Mouse (Mus musculus): ENCODE data around the gene Cpn1. TPM values are rescaled to one million over a fixed set of nuclear protein-coding genes. Genes with fewer than 3 reads are reported as not detected.
A peak's percentile ranks its signal among the peaks of the same experiment; 100 is the strongest.

Cpn1 gene
- polyA plus RNA-seq (2015; fragmentation: Nextera tagmentation; extraction: Ambion mirVana) = 45.3 and 47.4 TPM in 2 replicates

GRCm38 (mm10) chr19:43986069-43986794 is at the start of gene Cpn1:
Gene Cpn1, minus strand, starts transcription at chr19:43986556.
- H3K27ac ChIP-seq (replicated peaks) = no peak within 1 kb of the TSS
- peak; percentile 45 for TF ChIP-seq CTCF (IDR thresholded peaks at IDR 0.05; ENCODE audit: low read depth)
- no peak for TF ChIP-seq EP300 (optimal IDR thresholded peaks at IDR 0.05)
- no peaks in the 10 kb centered on the region for H3K36me3 ChIP-seq (ENCODE audit: control insufficient read depth, insufficient read depth, low read length)
- H3K4me1 ChIP-seq (replicated peaks; ENCODE audit: control insufficient read depth, insufficient read depth) = no peaks in the 10 kb centered on the region
- no peaks in the 10 kb centered on the region for H3K9me3 ChIP-seq (ENCODE audit: control insufficient read depth, low read length)
- H3K4me2 ChIP-seq (replicated peaks; ENCODE audit: low read depth) = peak within 1 kb of the TSS; percentile 12
- H3K9ac ChIP-seq (ENCODE audit: low read length) = no peak within 1 kb of the TSS
- ATAC-seq (ENCODE audit: low FRiP score, low TSS enrichment) (peak; percentile 91), DNase-seq (ENCODE audit: low spot score) (peak; percentile 82)
- peak within 1 kb of the TSS; percentile 2; the same call in 1 of the 2 replicates for H3K4me3 ChIP-seq (ENCODE audit: low read depth, low read length)
- no peaks in the 10 kb centered on the region for H3K27me3 ChIP-seq (ENCODE audit: control insufficient read depth, insufficient read depth, low read length)
- WGBS = 15% methylated on average over 30 of the region's 30 CpGs

DNA sequence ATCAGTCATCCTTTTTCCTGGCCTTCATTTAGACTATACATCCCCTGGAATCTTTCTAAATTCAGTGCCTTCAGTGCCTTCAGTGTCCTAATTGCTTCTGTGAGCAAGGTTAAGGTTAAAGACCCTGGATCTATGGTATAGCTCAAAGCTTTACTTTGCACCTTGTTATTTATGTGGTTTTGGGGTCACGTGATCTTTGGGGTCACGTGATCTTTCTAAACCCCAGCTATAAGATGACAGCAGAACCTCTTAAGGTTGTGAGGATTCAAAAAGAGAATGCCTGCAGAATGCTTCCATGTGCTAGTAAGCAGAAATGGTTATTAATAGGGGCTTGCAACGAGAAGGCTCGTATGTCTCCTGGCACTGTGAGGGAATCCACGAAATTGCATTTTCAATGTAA is 47.0 kb upstream of the Cpn1 start:
- WGBS = 83% methylated on average over 5 of the region's 5 CpGs
- DNase-seq (ENCODE audit: low spot score) = no peak
- no peak overlapping the region for H3K4me3 ChIP-seq (ENCODE audit: low read depth, low read length)
- H3K4me1 ChIP-seq (replicated peaks; ENCODE audit: control insufficient read depth, insufficient read depth) = no peaks in the 10 kb centered on the region
- H3K4me2 ChIP-seq (replicated peaks; ENCODE audit: low read depth) = no peak overlapping the region
- no peak overlapping the region for H3K9ac ChIP-seq (ENCODE audit: low read length)
- no peaks in the 10 kb centered on the region for H3K27me3 ChIP-seq (ENCODE audit: control insufficient read depth, insufficient read depth, low read length)
- no peaks in the 10 kb centered on the region; the same call in 1 of the 2 replicates for H3K36me3 ChIP-seq (ENCODE audit: control insufficient read depth, insufficient read depth, low read length)
- H3K27ac ChIP-seq (replicated peaks) = no peak overlapping the region
- no peaks in the 10 kb centered on the region for H3K9me3 ChIP-seq (ENCODE audit: control insufficient read depth, low read length)
- TF ChIP-seq CTCF (IDR thresholded peaks at IDR 0.05; ENCODE audit: low read depth) (no peak), EP300 (optimal IDR thresholded peaks at IDR 0.05) (no peak)
- ATAC-seq (ENCODE audit: low FRiP score, low TSS enrichment) = no peak

DNA sequence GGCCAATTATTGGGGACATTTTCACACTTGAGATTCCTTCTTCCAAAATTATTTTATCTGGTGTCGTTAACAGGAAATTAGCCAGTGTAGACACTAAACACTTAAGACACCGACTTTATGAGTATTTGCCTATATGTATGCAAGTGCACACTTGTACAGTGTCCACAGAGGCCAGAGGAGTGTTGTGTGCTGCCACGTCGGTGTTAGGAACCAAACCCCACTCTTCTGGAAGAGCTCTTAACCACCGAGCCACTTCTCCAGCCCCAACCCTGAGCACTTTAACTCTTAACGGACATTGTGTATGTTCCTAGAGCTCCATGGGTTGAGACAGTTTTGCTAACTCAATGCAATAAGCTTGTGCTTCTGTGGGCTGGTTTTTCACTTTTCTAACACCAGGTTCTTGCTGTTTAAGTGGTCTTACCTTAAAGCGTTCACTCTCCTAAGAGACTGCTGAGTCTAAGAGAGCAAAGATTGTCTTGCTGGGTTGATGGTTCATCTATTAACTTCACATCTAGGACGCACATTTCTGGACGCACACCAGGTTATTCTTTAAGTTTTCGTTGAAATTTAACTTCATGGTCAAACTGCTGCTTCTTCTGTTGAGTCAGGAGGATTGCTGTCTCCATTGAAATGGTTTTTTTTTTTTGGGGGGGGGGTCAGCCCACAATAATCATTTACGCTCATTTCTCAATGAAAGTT is 45.8 kb upstream of the Cpn1 start:
- Histone ChIP-seq H3K4me2 (replicated peaks; ENCODE audit: low read depth) (no peak overlapping the region), H3K9me3 (ENCODE audit: control insufficient read depth, low read length) (no peaks in the 10 kb centered on the region), H3K9ac (ENCODE audit: low read length) (no peak overlapping the region), H3K27ac (replicated peaks) (no peak overlapping the region), H3K4me3 (ENCODE audit: low read depth, low read length) (no peak overlapping the region), H3K4me1 (replicated peaks; ENCODE audit: control insufficient read depth, insufficient read depth) (no peaks in the 10 kb centered on the region), H3K36me3 (ENCODE audit: control insufficient read depth, insufficient read depth, low read length) (no peaks in the 10 kb centered on the region; the same call in 1 of the 2 replicates), H3K27me3 (ENCODE audit: control insufficient read depth, insufficient read depth, low read length) (no peaks in the 10 kb centered on the region)
- WGBS = 89% methylated on average over 11 of the region's 11 CpGs
- no peak for DNase-seq (ENCODE audit: low spot score)
- no peak for ATAC-seq (ENCODE audit: low FRiP score, low TSS enrichment)
- TF ChIP-seq EP300 (optimal IDR thresholded peaks at IDR 0.05) (no peak), CTCF (IDR thresholded peaks at IDR 0.05; ENCODE audit: low read depth) (no peak)

DNA sequence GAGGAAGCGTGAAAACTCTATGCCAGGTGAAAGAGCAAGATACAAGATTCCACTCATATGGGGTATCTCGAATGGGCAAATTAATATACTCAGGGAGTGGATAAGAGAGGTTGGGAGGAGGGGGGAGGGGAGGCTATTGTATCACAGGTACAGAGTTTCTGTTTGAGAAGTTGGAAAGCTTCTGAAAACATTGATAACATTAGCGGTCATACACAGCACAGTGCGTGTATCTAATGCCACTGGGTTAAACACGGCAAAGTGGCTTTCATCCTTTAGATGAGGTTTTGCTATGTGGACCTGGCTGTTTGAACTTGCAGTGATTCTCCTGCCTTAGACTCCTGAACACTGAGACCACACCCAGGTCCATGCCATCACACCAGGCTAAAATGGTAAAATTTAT is 43.7 kb upstream of the Cpn1 start:
- Histone ChIP-seq H3K9me3 (ENCODE audit: control insufficient read depth, low read length) (no peaks in the 10 kb centered on the region), H3K4me1 (replicated peaks; ENCODE audit: control insufficient read depth, insufficient read depth) (no peaks in the 10 kb centered on the region), H3K36me3 (ENCODE audit: control insufficient read depth, insufficient read depth, low read length) (no peaks in the 10 kb centered on the region; the same call in 1 of the 2 replicates), H3K27me3 (ENCODE audit: control insufficient read depth, insufficient read depth, low read length) (no peaks in the 10 kb centered on the region), H3K27ac (replicated peaks) (no peak overlapping the region), H3K4me2 (replicated peaks; ENCODE audit: low read depth) (no peak overlapping the region), H3K9ac (ENCODE audit: low read length) (no peak overlapping the region), H3K4me3 (ENCODE audit: low read depth, low read length) (no peak overlapping the region)
- TF ChIP-seq EP300 (optimal IDR thresholded peaks at IDR 0.05) = no peak
- no peak for TF ChIP-seq CTCF (IDR thresholded peaks at IDR 0.05; ENCODE audit: low read depth)
- WGBS = 68% methylated on average over 5 of the region's 5 CpGs
- ATAC-seq (ENCODE audit: low FRiP score, low TSS enrichment) (0 out of 2 replicates have a peak, but pooled peaks have one; percentile 40), DNase-seq (ENCODE audit: low spot score) (peak; percentile 38)

GRCm38 (mm10) chr19:44028972-44029371 is 42.6 kb upstream of the Cpn1 start, which contains the start of gene Cyp2c23:
Gene Cyp2c23, minus strand, starts transcription at chr19:44029208.
- no peak within 1 kb of the TSS for H3K4me2 ChIP-seq (replicated peaks; ENCODE audit: low read depth)
- no peak within 1 kb of the TSS for H3K27ac ChIP-seq (replicated peaks)
- TF ChIP-seq EP300 (optimal IDR thresholded peaks at IDR 0.05) (no peak), CTCF (IDR thresholded peaks at IDR 0.05; ENCODE audit: low read depth) (no peak)
- no peaks in the 10 kb centered on the region for H3K36me3 ChIP-seq (ENCODE audit: control insufficient read depth, insufficient read depth, low read length)
- no peak within 1 kb of the TSS for H3K9ac ChIP-seq (ENCODE audit: low read length)
- no peaks in the 10 kb centered on the region for H3K4me1 ChIP-seq (replicated peaks; ENCODE audit: control insufficient read depth, insufficient read depth)
- H3K27me3 ChIP-seq (ENCODE audit: control insufficient read depth, insufficient read depth, low read length) = no peaks in the 10 kb centered on the region
- H3K9me3 ChIP-seq (ENCODE audit: control insufficient read depth, low read length) = no peaks in the 10 kb centered on the region
- DNase-seq (ENCODE audit: low spot score) = no peak
- ATAC-seq (ENCODE audit: low FRiP score, low TSS enrichment) = no peak
- no peak within 1 kb of the TSS for H3K4me3 ChIP-seq (ENCODE audit: low read depth, low read length)
- WGBS = 64% methylated on average over 7 of the region's 8 CpGs
